13 mouse cellular contexts compared by ENCODE assay signal in the genomic region with DNA sequence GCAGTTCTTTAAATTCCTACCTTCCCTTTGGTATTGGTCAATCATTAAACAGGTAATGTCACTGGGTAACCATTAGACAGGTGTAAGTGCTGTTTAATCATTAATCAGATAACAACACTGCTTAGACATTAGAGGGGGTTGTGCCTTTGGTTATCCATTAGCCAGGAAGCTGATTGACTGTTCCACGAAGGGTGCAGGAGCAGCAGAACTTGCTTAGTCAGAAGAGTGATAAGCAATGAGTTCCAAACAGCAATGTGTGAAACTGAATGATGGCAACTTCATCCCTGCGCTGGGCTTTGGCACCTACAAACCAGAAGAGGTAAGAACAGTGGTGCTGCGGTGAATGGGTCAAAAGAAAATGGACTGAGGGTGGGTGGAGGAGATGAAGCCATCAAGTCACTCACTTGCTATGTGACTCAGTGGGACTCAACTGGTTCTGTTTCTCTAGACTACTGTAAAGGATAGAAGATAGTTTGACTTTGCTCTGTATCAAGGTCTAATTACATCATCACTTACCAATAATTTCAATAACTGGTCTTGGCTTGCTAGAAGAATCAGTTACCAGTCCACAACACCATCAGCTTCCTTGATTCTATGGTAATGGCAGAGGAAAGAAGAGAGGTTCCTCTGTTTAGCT. TPM values are rescaled to one million over a fixed set of nuclear protein-coding genes. Genes with fewer than 3 reads are reported as not detected.
DNase-seq lines count a peak whose midpoint lies in the region; ATAC-seq and TF ChIP-seq lines count a peak whose summit lies in the region.
"Had no signal": no experiment of that assay in that cellular context is flagged by ENCODE, and none has a peak within 500 bp of the region (broad histone marks: within the 10 kb centered on the region; RNA-seq: fewer than 3 reads in every experiment).

No protein-coding gene starts in this region.

- peak overlapping the region; percentile 86 for H3K27ac ChIP-seq in intestine, embryonic 16.5 days (ENCODE audit: low read length)
- no peak overlapping the region for H3K27ac ChIP-seq in midbrain, embryonic 14.5 days (replicated peaks; ENCODE audit: low read depth, low read length)
- H3K27ac ChIP-seq in cerebellum, adult 2 months (ENCODE audit: insufficient read depth, low read length): no peak overlapping the region
- H3K27ac ChIP-seq: embryonic facial prominence, embryonic 10.5 days; forebrain, embryonic 10.5 days had no signal

- no peaks in the 10 kb centered on the region for H3K27me3 ChIP-seq in intestine, embryonic 16.5 days (replicated peaks; ENCODE audit: control insufficient read depth, insufficient read depth, low read length)
- H3K27me3 ChIP-seq in midbrain, embryonic 14.5 days (ENCODE audit: control insufficient read depth, insufficient read depth, low read length): no peaks in the 10 kb centered on the region
- H3K27me3 ChIP-seq in cerebellum, adult 2 months (ENCODE audit: control insufficient read depth, insufficient read depth, low read length): no peaks in the 10 kb centered on the region

- WGBS in intestine, embryonic 16.5 days: 59% methylated on average over 3 of the region's 3 CpGs
- WGBS in large intestine, adult 2 months: 28% methylated on average over 3 of the region's 3 CpGs
- WGBS in midbrain, embryonic 14.5 days: 86% methylated on average over 3 of the region's 3 CpGs
- 81% methylated on average over 3 of the region's 3 CpGs for WGBS in cerebellum, adult 2 months

- no peaks in the 10 kb centered on the region for H3K36me3 ChIP-seq in intestine, embryonic 16.5 days (ENCODE audit: control insufficient read depth, insufficient read depth, low read length)
- H3K36me3 ChIP-seq in midbrain, embryonic 14.5 days (ENCODE audit: control insufficient read depth, insufficient read depth, low read length): no peaks in the 10 kb centered on the region
- H3K36me3 ChIP-seq: embryonic facial prominence, embryonic 10.5 days; forebrain, embryonic 10.5 days had no signal

- no peaks in the 10 kb centered on the region; the same call in 1 of the 2 replicates for H3K4me1 ChIP-seq in intestine, embryonic 16.5 days (ENCODE audit: control insufficient read depth, insufficient read depth, low read length)
- no peaks in the 10 kb centered on the region for H3K4me1 ChIP-seq in midbrain, embryonic 14.5 days (ENCODE audit: control insufficient read depth, insufficient read depth, low read length)
- no peaks in the 10 kb centered on the region for H3K4me1 ChIP-seq in cerebellum, adult 2 months (ENCODE audit: control insufficient read depth, insufficient read depth, low read length)
- H3K4me1 ChIP-seq: embryonic facial prominence, embryonic 10.5 days; forebrain, embryonic 10.5 days had no signal

- H3K9ac ChIP-seq in intestine, embryonic 16.5 days (ENCODE audit: low read depth, low read length): 0 out of 2 replicates have a peak overlapping the region, but pooled peaks have one; percentile 55
- H3K9ac ChIP-seq in midbrain, embryonic 14.5 days (replicated peaks; ENCODE audit: low read length): no peak overlapping the region

- peak overlapping the region; percentile 48 for H3K4me3 ChIP-seq in intestine, embryonic 16.5 days (ENCODE audit: low read length)
- H3K4me3 ChIP-seq in midbrain, embryonic 14.5 days (replicated peaks; ENCODE audit: low read depth, low read length): no peak overlapping the region
- H3K4me3 ChIP-seq in cerebellum, adult 2 months (replicated peaks; ENCODE audit: insufficient read depth, low read depth, low read length): no peak overlapping the region
- H3K4me3 ChIP-seq: embryonic facial prominence, embryonic 10.5 days; forebrain, embryonic 10.5 days had no signal

- no peaks in the 10 kb centered on the region for H3K9me3 ChIP-seq in intestine, embryonic 16.5 days (ENCODE audit: control insufficient read depth, low read length)
- H3K9me3 ChIP-seq in midbrain, embryonic 14.5 days (ENCODE audit: control insufficient read depth, low read length): no peaks in the 10 kb centered on the region
- H3K9me3 ChIP-seq: embryonic facial prominence, embryonic 10.5 days; forebrain, embryonic 10.5 days had no signal

- no peak for TF ChIP-seq POLR2A in cerebellum, adult 2 months (IDR thresholded peaks at IDR 0.05; ENCODE audit: borderline replicate concordance, insufficient read depth, low read length)

- TF ChIP-seq CTCF in cerebellum, adult 2 months (IDR thresholded peaks at IDR 0.05; ENCODE audit: borderline replicate concordance, insufficient read depth, low read depth, low read length): no peak

- DNase-seq in kidney, adult 8-10 months: peak; percentile 79 to 93
- DNase-seq in large intestine, adult 2 months (ENCODE audit: low read depth, low spot score): peak; percentile 93
- DNase-seq in lung, postnatal 10 days: peak; percentile 29
- DNase-seq in midbrain, embryonic 14.5 days: no peak
- DNase-seq in MN1 (ENCODE audit: low spot score): no peak
- DNase-seq in adrenal gland, adult (ENCODE audit: inconsistent age in 2 of 2, low spot score in 1 of 2): no peak
- DNase-seq in cerebellum, adult 2 months: no peak
- DNase-seq: adrenal gland, adult 2 months; cerebellum, adult 9-10 months; right cerebral cortex, postnatal 14 days had no signal

- peak; percentile 96 for ATAC-seq in intestine, embryonic 16.5 days
- no peak for ATAC-seq in midbrain, embryonic 14.5 days (ENCODE audit: low FRiP score, low TSS enrichment)

- no peak overlapping the region for H3K4me2 ChIP-seq in intestine, embryonic 16.5 days (ENCODE audit: low read depth, low read length)
- H3K4me2 ChIP-seq in midbrain, embryonic 14.5 days (ENCODE audit: low read length): no peak overlapping the region

RNA-seq across cellular contexts. Expression of a gene that starts 5.2 kb away (rescaled TPM):
- 611 and 704 TPM in 2 replicates for polyA plus RNA-seq in intestine, embryonic 16.5 days (2015; fragmentation: Nextera tagmentation; extraction: Ambion mirVana)
- 7.9 and 10.5 TPM in 2 replicates for polyA plus RNA-seq in large intestine, adult 2 months (2012; rRNA removed)
- polyA plus RNA-seq in midbrain, embryonic 14.5 days (2014; fragmentation: Nextera tagmentation; extraction: Ambion mirVana): 4.6 and 8.5 TPM in 2 replicates
- 0.11 TPM in 1 of 2 replicates, not detected in the other for polyA plus RNA-seq in cerebellum, adult 2 months (2012; rRNA removed)
- polyA plus RNA-seq: adrenal gland, adult 2 months had no signal

RNA-seq across cellular contexts. Expression of a gene that starts 42.7 kb away (rescaled TPM):
- polyA plus RNA-seq in intestine, embryonic 16.5 days (2015; fragmentation: Nextera tagmentation; extraction: Ambion mirVana): 496 and 608 TPM in 2 replicates
- polyA plus RNA-seq in large intestine, adult 2 months (2012; rRNA removed): 26.4 and 30.3 TPM in 2 replicates
- 1.0 and 1.2 TPM in 2 replicates for polyA plus RNA-seq in midbrain, embryonic 14.5 days (2014; fragmentation: Nextera tagmentation; extraction: Ambion mirVana)
- 0.32 and 0.77 TPM in 2 replicates for polyA plus RNA-seq in cerebellum, adult 2 months (2012; rRNA removed)

RNA-seq across cellular contexts. Expression of a gene that starts 45.6 kb away (rescaled TPM):
- polyA plus RNA-seq in intestine, embryonic 16.5 days (2015; fragmentation: Nextera tagmentation; extraction: Ambion mirVana): 151 and 173 TPM in 2 replicates
- 25.0 and 27.4 TPM in 2 replicates for polyA plus RNA-seq in large intestine, adult 2 months (2012; rRNA removed)
- polyA plus RNA-seq in midbrain, embryonic 14.5 days (2014; fragmentation: Nextera tagmentation; extraction: Ambion mirVana): not detected in 2 replicates
- polyA plus RNA-seq in cerebellum, adult 2 months (2012; rRNA removed): not detected in 2 replicates
- polyA plus RNA-seq: adrenal gland, adult 2 months had no signal

Comparison
In these comparisons a context has a peak if more than half of its experiments do, and no peak if none do; other contexts are left out.
1. DNase-seq: peak in kidney, adult 8-10 months (2 of 2), large intestine, adult 2 months (single experiment) and lung, postnatal 10 days (single experiment); none in midbrain, embryonic 14.5 days (single experiment), MN1 (single experiment), adrenal gland, adult (0 of 2) and cerebellum, adult 2 months (0 of 2).
2. RNA of a gene that starts 5.2 kb away (polyA plus RNA-seq): 611 to 704 TPM in intestine, embryonic 16.5 days; 7.9 to 10.5 TPM in large intestine, adult 2 months, 4.6 to 8.5 TPM in midbrain, embryonic 14.5 days and 0.11 TPM in cerebellum, adult 2 months; every median in the first group is over 10 times any median in the second.
3. RNA of a gene that starts 42.7 kb away (polyA plus RNA-seq): 496 to 608 TPM in intestine, embryonic 16.5 days; 26.4 to 30.3 TPM in large intestine, adult 2 months, 1.0 to 1.2 TPM in midbrain, embryonic 14.5 days and 0.32 to 0.77 TPM in cerebellum, adult 2 months; every median in the first group is over 10 times any median in the second.
4. RNA of a gene that starts 45.6 kb away (polyA plus RNA-seq): 151 to 173 TPM in intestine, embryonic 16.5 days and 25.0 to 27.4 TPM in large intestine, adult 2 months; not detected in cerebellum, adult 2 months and not detected in midbrain, embryonic 14.5 days; every median in the first group is over 10 times any median in the second.